Mouse (Mus musculus): ENCODE results near the gene Ppp4r2.

The Ppp4r2 gene

GRCm38 (mm10) chr6:100887012-100887411 is 53.6 kb downstream of the Ppp4r2 start:
- DNase-seq: no peak

GRCm38 (mm10) chr6:100889340-100889739 is 55.9 kb downstream of the Ppp4r2 start:
- no peak for DNase-seq

DNA sequence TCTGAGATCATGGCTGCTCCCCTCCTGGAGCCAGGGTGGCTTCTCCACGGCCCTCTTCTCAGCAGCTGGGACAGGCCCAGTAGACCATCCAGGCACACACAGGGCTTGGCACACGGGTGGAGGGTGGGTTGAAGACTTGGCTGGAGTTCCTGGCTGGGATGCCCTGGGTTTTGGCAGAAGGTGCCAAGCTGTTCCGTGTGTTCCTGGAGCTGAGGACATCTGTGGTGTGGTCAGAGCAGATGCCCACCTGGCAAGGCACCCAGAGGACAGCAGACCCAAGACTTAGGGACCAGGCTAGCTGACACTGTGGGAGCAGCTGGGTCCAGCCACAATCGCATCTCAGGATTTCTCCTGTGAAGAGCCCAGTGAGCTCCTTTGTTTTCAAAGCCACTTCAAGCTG is 59.1 kb downstream of the Ppp4r2 start:
- DNase-seq: no peak

GRCm38 (mm10) chr6:100893073-100893472 is 59.7 kb downstream of the Ppp4r2 start:
- no peak for DNase-seq

DNA sequence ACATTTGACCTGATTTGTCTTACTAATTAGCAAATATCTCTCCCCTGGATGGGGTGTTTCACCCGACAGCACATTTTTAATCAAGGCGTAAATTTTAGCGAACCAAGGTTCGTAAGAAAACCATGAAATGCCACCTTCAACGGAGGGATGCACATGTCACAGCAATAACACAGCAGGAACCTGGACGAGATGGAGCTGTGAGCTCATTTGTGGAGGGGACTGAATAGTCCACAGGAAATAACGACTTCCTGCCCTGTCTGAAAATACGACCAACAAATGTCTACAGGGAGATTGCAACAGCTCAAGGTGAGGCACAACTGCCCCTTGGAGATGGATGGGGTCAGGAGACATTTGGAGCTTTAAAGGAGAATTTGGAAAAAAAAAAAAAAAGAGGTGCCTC is 61.8 kb downstream of the Ppp4r2 start:
- DNase-seq: no peak

DNA sequence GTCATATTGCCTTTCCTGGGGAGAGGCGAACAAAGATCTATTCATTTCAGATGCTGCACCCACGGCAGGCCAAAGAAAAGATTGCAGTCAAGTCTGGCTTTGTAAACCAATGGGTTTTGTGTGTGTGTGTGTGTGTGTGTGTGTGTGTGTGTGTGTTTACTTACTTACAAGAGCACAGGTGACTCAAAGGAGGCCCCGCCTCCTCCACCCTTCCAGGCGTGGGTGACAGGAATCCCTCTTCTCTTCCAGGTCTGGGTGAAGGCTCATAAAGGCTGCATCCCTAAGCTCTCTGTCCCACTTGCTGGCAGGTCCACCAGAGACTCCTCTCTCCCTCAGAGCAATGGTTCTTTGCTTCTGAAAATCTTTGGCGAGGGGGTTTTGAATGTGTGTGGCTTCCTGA is 63.5 kb downstream of the Ppp4r2 start:
- DNase-seq: no peak

DNA sequence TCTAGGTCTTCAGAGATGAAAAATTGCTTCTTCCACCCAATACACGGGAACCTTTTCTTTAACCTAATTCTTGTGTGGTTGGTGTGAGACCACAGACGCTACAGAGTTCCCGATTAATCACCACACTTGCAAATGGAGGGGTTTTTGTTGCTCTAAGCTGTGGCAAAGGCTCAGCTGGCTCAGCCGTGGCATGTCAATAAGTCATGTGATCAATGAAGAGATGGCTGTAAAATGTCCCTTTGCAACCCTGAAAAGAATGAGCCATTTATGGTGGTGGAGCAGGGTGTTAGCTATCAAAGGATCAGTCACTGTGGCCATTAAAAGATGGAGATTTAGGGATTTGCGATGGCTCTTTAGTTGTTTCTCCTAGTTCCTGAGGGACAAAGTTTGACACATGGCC is 71.0 kb downstream of the Ppp4r2 start:
- DNase-seq: no peak

- DNase-seq: no peak
Observed at GRCm38 (mm10) chr6:100910136-100910675, 76.8 kb downstream of the Ppp4r2 start.
